Mouse (Mus musculus) liver, embryonic 11.5 days (tissue): ENCODE results near the gene Agr2. TPM values are rescaled to one million over a fixed set of nuclear protein-coding genes. Genes with fewer than 3 reads are reported as not detected.

Experiments
- ATAC-seq: fragments of 200-750 bp; cut with Nextera tagmentation; replicated peaks from 2 replicates; pipeline ENCODE4 v1.8.0; 2017; ENCODE audit warnings: moderate number of reproducible peaks, mild to moderate bottlenecking, moderate TSS enrichment, moderate library complexity; ENCODE audit not compliant: low FRiP score
- DNase-seq: peaks from one replicate; pipeline ENCODE4 v3.0.0-alpha.2; 2017; ENCODE audit warnings: low spot score
- H3K27ac ChIP-seq: fragments of 300-500 bp; sonication (generic); 2 replicates; pipeline ENCODE4 v1.5.1; 2014; ENCODE audit warnings: mild to moderate bottlenecking, low read depth, low read length, control low read depth
- H3K27me3 ChIP-seq: fragments of 300-500 bp; sonication (generic); replicated peaks from 2 replicates; pipeline ENCODE4 v1.6.1; 2014; ENCODE audit warnings: low read length, mixed read lengths; ENCODE audit not compliant: control insufficient read depth, insufficient read depth
- H3K36me3 ChIP-seq: fragments of 300-500 bp; sonication (generic); 2 replicates; pipeline ENCODE4 v1.6.1; 2014; ENCODE audit warnings: mild to moderate bottlenecking, low read length, moderate library complexity, mixed read lengths; ENCODE audit not compliant: control insufficient read depth, insufficient read depth
- H3K4me1 ChIP-seq: fragments of 300-500 bp; sonication (generic); replicated peaks from 2 replicates; pipeline ENCODE4 v1.6.1; 2014; ENCODE audit warnings: low read length, mixed read lengths; ENCODE audit not compliant: control insufficient read depth, insufficient read depth
- H3K4me2 ChIP-seq: fragments of 300-500 bp; sonication (generic); 2 replicates; pipeline ENCODE4 v1.6.1; 2014; ENCODE audit warnings: mild to moderate bottlenecking, control low read depth, moderate library complexity
- H3K4me3 ChIP-seq: fragments of 300-500 bp; sonication (generic); 2 replicates; pipeline ENCODE4 v1.5.1; 2014; ENCODE audit warnings: low read depth, low read length, control low read depth
- H3K9ac ChIP-seq: fragments of 300-500 bp; sonication (generic); 2 replicates; pipeline ENCODE4 v1.6.1; 2014; ENCODE audit warnings: low read depth, low read length, control low read depth
- H3K9me3 ChIP-seq: fragments of 300-500 bp; sonication (generic); 2 replicates; pipeline ENCODE4 v1.6.1; 2016; ENCODE audit warnings: low read length, inconsistent platforms, mixed read lengths; ENCODE audit not compliant: control insufficient read depth
- WGBS: fragments of 180-500 bp; shearing (Covaris S2); extraction: QIAGEN DNeasy Blood & Tissue Kit; methylation state at CpG from one replicate; pipeline ENCODE4 v1.1.7; 2014; 5-methylcytosine and 5-hydroxymethylcytosine counted together
- polyA plus RNA-seq: library from polyadenylated mRNA; unstranded; fragments of >200 nt; fragmentation: Nextera tagmentation; extraction: Ambion mirVana; gene quantifications from 2 replicates; pipeline ENCODE4 v1.2.1, GENCODE M21; 2014

The Agr2 gene
- polyA plus RNA-seq, 1 experiment from 2014 or later = 0.22 TPM

DNA sequence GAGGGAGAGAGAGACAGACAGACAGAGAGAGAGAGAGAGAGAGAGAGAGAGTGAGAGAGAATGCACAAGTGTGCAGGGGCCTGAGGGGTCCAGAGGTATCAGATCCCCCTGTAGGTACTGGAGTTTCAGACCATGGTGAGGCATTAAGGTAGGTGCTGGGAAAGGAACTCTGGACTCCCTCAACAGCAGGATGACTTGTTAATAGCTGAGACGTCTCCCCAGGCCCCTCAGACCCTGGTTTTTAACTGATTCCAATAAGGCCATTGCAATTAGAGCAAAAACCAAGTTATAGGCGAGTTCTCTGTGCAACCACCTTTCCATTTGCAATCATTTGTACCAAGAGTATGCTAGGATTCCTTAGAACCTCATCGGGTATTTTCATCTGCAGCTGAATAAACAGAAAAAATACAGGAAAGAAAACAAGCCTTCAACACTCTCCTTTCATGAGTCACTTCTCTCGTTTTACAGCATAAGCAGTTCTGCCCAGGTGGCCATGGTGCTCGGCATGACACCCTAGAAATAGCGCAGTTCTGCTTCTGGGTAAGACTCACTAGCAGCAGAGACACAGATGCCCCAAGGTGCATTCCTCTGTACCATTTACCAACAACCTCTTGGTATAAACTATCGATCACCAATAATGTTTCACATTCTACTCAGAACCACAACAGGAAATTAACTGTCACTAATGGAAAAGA lies 20.7 kb downstream of the Agr2 start:
- Histone ChIP-seq H3K27ac (no peak overlapping the region), H3K9ac (no peak overlapping the region), H3K9me3 (no peaks in the 10 kb centered on the region), H3K4me3 (no peak overlapping the region), H3K4me2 (no peak overlapping the region), H3K4me1 (no peaks in the 10 kb centered on the region), H3K36me3 (no peaks in the 10 kb centered on the region; the same call in 1 of the 2 replicates), H3K27me3 (no peaks in the 10 kb centered on the region)
- WGBS = 72% methylated on average over 7 of the region's 7 CpGs
- DNase-seq = no peak
- no peak for ATAC-seq

DNA sequence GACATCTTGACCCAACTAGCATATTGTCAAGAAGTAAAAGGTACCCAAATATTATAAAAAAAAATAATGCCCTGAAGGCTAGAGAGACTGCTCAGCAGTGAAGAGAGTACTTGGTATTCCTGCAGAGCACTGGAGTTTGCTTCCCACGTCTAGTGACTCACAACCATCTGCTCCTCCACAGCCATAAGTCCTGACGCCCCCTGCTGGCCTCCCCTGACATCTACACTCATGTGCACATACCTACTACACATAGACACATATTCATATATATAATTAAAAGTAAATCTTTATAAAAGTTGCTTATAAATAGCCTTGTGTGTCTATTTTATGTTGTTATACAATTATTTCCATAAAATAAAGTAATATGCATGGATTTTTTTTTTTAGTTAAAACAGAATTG lies 25.1 kb downstream of the Agr2 start:
- Histone ChIP-seq H3K4me1 (no peaks in the 10 kb centered on the region), H3K27me3 (no peaks in the 10 kb centered on the region), H3K9ac (no peak overlapping the region), H3K27ac (no peak overlapping the region), H3K4me3 (no peak overlapping the region), H3K36me3 (peaks cover 2% of the 10 kb centered on the region), H3K4me2 (no peak overlapping the region), H3K9me3 (no peaks in the 10 kb centered on the region)
- WGBS = 62% methylated on average over 2 of the region's 2 CpGs
- ATAC-seq (no peak), DNase-seq (no peak)

DNA sequence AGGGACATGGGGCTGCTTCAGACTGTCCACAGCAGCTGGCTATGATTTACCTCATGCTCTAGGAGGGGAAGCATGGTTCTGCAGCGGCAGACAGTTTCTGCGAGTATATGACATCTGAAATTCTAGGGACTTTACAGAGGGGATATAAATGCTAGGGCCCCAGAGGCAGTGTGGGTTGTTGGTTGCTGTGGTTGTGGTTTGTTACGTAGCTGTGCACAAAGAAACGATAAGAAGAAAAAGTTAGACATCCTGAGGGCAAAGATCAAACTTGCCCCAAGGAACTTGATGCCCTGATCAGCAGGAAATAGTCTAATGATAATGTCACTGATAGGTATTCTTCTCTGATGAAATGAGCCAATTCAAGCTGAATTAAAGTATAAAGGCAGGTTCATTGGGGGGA lies 26.9 kb downstream of the Agr2 start:
- DNase-seq = no peak
- peaks cover 2% of the 10 kb centered on the region for H3K36me3 ChIP-seq
- H3K9ac ChIP-seq = no peak overlapping the region
- no peak overlapping the region for H3K27ac ChIP-seq
- H3K9me3 ChIP-seq = no peaks in the 10 kb centered on the region
- no peaks in the 10 kb centered on the region for H3K27me3 ChIP-seq
- no peak overlapping the region for H3K4me2 ChIP-seq
- WGBS = 73% methylated on average over 4 of the region's 4 CpGs
- ATAC-seq = no peak
- H3K4me1 ChIP-seq = no peaks in the 10 kb centered on the region
- no peak overlapping the region for H3K4me3 ChIP-seq

DNA sequence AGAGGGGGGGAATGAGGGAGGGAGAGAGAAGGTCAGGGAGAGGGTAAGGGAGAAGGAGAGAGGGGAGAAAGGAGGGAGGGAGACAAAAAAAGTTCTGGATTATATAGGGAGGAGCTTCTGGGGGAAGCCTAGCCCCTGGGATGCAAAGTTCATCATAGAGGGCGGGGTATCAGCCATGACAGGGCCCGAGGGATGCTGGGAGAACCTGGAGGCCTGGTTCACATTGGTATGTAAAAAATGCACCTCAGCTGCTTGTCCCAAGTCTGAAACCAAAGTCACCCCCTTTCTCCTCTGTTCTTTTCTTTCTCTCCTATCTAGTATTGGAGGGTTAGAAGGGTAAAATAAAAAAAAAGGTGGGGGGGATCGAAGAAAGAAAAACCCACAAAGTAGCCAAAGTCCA lies 27.4 kb downstream of the Agr2 start:
- Histone ChIP-seq H3K9ac (no peak overlapping the region), H3K4me2 (no peak overlapping the region), H3K9me3 (no peaks in the 10 kb centered on the region), H3K27ac (no peak overlapping the region), H3K27me3 (no peaks in the 10 kb centered on the region), H3K36me3 (peaks cover 2% of the 10 kb centered on the region), H3K4me3 (no peak overlapping the region), H3K4me1 (no peaks in the 10 kb centered on the region)
- 89% methylated on average over 3 of the region's 3 CpGs for WGBS
- ATAC-seq (no peak), DNase-seq (no peak)

DNA sequence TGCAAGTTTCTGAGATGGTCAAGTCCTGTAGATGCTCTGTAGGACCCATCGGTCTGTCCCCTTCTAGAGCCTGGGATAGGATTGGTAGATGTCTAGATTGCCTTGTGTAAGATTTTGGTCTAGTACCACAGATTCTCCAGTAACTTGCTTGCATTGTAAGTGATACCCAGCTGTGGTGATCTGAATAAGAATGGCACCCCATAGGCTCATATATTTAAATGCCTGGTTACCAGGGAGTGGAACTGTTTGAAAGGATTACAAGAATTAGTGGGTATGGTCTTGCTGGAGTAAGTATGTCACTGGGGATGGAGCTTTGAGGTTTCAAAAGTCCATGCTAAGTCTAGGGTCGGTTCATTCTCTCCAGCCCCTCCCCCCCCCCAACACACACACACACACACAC lies 28.0 kb downstream of the Agr2 start:
- 97% methylated on average over 2 of the region's 2 CpGs for WGBS

DNA sequence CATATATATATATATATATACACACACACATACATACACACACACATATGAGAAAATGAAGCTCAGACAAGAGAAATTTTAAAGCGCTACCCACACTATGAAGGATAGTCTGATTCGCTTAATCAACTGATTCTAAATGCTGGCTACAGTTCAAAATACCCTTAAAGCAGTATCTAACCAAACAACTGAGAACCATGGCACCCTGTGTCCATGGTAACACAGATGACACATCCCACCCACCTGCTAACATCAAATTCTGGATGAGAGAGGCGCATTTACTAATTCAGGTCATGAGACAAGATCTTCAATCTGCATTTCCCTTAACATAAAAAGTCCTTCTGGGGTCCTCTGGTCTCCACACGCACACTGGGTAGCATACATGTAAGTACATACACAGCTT lies 33.4 kb downstream of the Agr2 start:
- Histone ChIP-seq H3K4me2 (no peak overlapping the region), H3K9me3 (no peaks in the 10 kb centered on the region), H3K4me1 (peaks cover 3% of the 10 kb centered on the region; the same call in 1 of the 2 replicates), H3K27ac (no peak overlapping the region), H3K36me3 (no peaks in the 10 kb centered on the region), H3K4me3 (no peak overlapping the region), H3K27me3 (no peaks in the 10 kb centered on the region), H3K9ac (no peak overlapping the region)
- ATAC-seq (no peak), DNase-seq (no peak)
- 94% methylated on average over 4 of the region's 4 CpGs for WGBS

More for the DNA sequence above, 28.0 kb downstream of the Agr2 start:
- H3K27ac ChIP-seq = no peak overlapping the region
- H3K4me3 ChIP-seq = no peak overlapping the region
- H3K9me3 ChIP-seq = no peaks in the 10 kb centered on the region
- DNase-seq (no peak), ATAC-seq (no peak)
- no peaks in the 10 kb centered on the region for H3K4me1 ChIP-seq
- no peak overlapping the region for H3K4me2 ChIP-seq
- no peak overlapping the region for H3K9ac ChIP-seq
- no peaks in the 10 kb centered on the region for H3K27me3 ChIP-seq
- peaks cover 2% of the 10 kb centered on the region for H3K36me3 ChIP-seq

DNA sequence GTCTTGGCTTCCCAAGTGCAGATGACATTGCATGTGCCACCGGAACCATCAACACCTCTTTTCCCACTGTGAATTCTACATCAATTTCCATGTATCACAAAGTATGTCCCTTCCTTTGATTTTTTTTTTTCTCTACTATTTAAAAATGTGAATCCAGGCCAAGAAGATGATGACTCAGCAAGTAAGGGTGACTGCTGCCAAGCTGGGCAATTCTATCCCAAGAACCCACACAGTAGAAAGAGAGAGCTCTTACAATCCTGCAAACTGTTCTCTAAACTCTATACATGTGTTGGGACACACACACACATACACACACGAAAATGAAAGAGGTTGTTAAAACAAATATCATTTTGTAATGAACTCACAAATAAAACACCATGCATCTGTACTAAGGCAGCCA lies 34.5 kb downstream of the Agr2 start:
- no peak overlapping the region for H3K4me3 ChIP-seq
- peaks cover 3% of the 10 kb centered on the region; the same call in 1 of the 2 replicates for H3K4me1 ChIP-seq
- H3K36me3 ChIP-seq = no peaks in the 10 kb centered on the region
- H3K27me3 ChIP-seq = no peaks in the 10 kb centered on the region
- DNase-seq (no peak), ATAC-seq (no peak)
- no peaks in the 10 kb centered on the region for H3K9me3 ChIP-seq
- H3K27ac ChIP-seq = no peak overlapping the region
- no peak overlapping the region for H3K9ac ChIP-seq
- no peak overlapping the region for H3K4me2 ChIP-seq
- WGBS = 85% methylated on average over 2 of the region's 2 CpGs

DNA sequence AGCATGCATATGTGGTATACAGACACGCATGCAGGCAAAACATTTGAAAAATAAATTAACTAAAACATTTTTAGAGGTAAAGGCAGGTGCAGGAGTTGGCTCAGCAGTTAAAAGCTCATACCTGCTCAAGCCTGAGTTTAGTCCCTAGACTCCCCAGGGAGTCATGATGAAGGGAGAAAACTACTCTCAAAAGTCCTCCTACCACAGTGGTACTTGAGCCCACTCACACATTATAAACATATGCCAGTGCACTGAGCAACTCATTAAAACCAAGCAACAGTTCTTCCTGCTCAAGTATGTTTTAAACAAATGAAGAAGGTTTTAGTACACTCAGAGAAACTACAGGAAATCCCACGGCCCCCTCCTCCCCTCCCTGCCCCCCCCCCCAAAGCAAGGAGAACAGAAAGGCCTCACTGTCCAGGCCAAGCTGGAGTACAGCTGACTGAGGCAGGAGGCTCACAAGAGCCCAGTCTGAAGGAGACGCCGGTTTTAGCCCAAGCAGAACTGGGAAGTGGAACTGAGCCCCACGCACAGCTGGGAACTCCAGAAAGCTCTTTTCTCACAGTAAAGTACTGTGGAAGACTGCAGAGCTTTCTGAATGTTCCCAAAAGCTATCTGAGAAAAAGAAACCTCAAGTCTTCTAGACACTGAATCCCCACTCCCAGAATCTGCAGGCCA lies 36.4 kb downstream of the Agr2 start:
- H3K4me2 ChIP-seq = no peak overlapping the region
- no peak overlapping the region for H3K4me3 ChIP-seq
- no peaks in the 10 kb centered on the region for H3K9me3 ChIP-seq
- no peaks in the 10 kb centered on the region for H3K27me3 ChIP-seq
- no peak overlapping the region for H3K9ac ChIP-seq
- no peak overlapping the region for H3K27ac ChIP-seq
- WGBS = 64% methylated on average over 5 of the region's 5 CpGs
- H3K36me3 ChIP-seq = no peaks in the 10 kb centered on the region
- DNase-seq = no peak
- no peak for ATAC-seq
- peaks cover 3% of the 10 kb centered on the region; the same call in 1 of the 2 replicates for H3K4me1 ChIP-seq

DNA sequence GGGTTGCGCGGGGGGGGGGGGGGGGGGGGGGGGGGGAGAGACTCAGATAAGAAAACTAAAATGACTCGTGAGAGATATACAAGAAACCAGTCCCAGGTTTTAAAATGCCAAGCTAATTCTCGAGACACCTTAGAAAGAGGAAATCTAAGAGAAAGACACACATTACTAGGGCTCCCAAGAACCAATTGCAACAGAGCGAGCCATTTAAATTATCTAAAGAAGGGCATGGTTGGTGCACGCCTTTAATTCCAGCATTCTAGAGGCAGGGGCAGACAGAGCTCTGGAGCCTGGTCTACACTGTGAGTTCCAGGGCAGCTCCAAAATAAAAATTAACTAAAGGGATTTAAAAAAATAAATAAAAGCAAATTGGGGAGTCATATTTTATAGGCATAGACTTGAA lies 37.0 kb downstream of the Agr2 start:
- Histone ChIP-seq H3K4me3 (no peak overlapping the region), H3K9ac (no peak overlapping the region), H3K27me3 (no peaks in the 10 kb centered on the region), H3K36me3 (no peaks in the 10 kb centered on the region; the same call in 1 of the 2 replicates), H3K9me3 (no peaks in the 10 kb centered on the region), H3K4me2 (no peak overlapping the region), H3K27ac (no peak overlapping the region), H3K4me1 (peaks cover 3% of the 10 kb centered on the region; the same call in 1 of the 2 replicates)
- ATAC-seq (no peak), DNase-seq (no peak)
- 45% methylated on average over 4 of the region's 6 CpGs for WGBS
